Mouse (Mus musculus) liver, embryonic 14.5 days (tissue): Measurements from ENCODE around the gene Gm49322. TPM values are rescaled to one million over a fixed set of nuclear protein-coding genes. Genes with fewer than 3 reads are reported as not detected.
A peak's percentile ranks its signal among the peaks of the same experiment; 100 is the strongest.

Experiments
- ATAC-seq: fragments of 200-750 bp; cut with Nextera tagmentation; 2 replicates; pipeline ENCODE4 v1.8.0; 2017; ENCODE audit warnings: moderate number of reproducible peaks, mild to moderate bottlenecking, moderate library complexity; ENCODE audit not compliant: insufficient read depth
- DNase-seq, 3 experiments: peaks; one replicate each; pipeline ENCODE4 v3.0.0-alpha.2; 2012 to 2013; ENCODE audit warnings: low read depth in 3 of 3, low spot score in 3 of 3
- H3K27ac ChIP-seq: fragments of 300-500 bp; sonication (generic); 2 replicates; pipeline ENCODE4 v1.5.1; 2014; ENCODE audit warnings: moderate library complexity, mild to moderate bottlenecking, control low read depth, inconsistent platforms
- H3K27me3 ChIP-seq: fragments of 300-500 bp; sonication (generic); 2 replicates; pipeline ENCODE4 v1.6.1; 2014; ENCODE audit warnings: mild to moderate bottlenecking, low read length, moderate library complexity; ENCODE audit not compliant: control insufficient read depth, insufficient read depth
- H3K36me3 ChIP-seq: fragments of 300-500 bp; sonication (generic); replicated peaks from 2 replicates; pipeline ENCODE4 v1.6.1; 2014; ENCODE audit warnings: low read depth; ENCODE audit not compliant: control insufficient read depth, insufficient read depth
- H3K4me1 ChIP-seq, 2 experiments: fragments of 200-500 bp in 1 of 2; fragments of 300-500 bp in 1 of 2; sonication (generic) in 1 of 2; replicated peaks; 2 replicates each; pipeline ENCODE4 v1.6.1; 2012 to 2014; ENCODE audit warnings: antibody characterized with exemption in 1 of 2, inconsistent platforms in 1 of 2, low read length in 1 of 2; ENCODE audit not compliant: control insufficient read depth in 2 of 2, insufficient read depth in 2 of 2
- H3K4me2 ChIP-seq: fragments of 300-500 bp; sonication (generic); 2 replicates; pipeline ENCODE4 v1.6.1; 2014; ENCODE audit warnings: low read depth, mild to moderate bottlenecking, control low read depth, moderate library complexity
- H3K4me3 ChIP-seq, 2 experiments: fragments of 200-500 bp in 1 of 2; fragments of 300-500 bp in 1 of 2; sonication (generic) in 1 of 2; 2 replicates each; pipeline ENCODE4 v1.5.1; 2012 to 2014; ENCODE audit warnings: low read depth in 2 of 2, low read length in 2 of 2, mild to moderate bottlenecking in 2 of 2, control low read depth in 1 of 2, inconsistent platforms in 1 of 2, moderate library complexity in 1 of 2; ENCODE audit not compliant: insufficient read depth in 1 of 2
- H3K9ac ChIP-seq: fragments of 300-500 bp; sonication (generic); replicated peaks from 2 replicates; pipeline ENCODE4 v1.6.1; 2014; ENCODE audit warnings: mild to moderate bottlenecking, control low read depth, moderate library complexity
- H3K9me3 ChIP-seq: fragments of 300-500 bp; sonication (generic); 2 replicates; pipeline ENCODE4 v1.6.1; 2016; ENCODE audit warnings: low read length, mixed read lengths; ENCODE audit not compliant: control insufficient read depth
- CTCF ChIP-seq: IDR thresholded peaks from 2 replicates; pipeline ENCODE4 v1.5.1; 2016; ENCODE audit warnings: antibody characterized with exemption, low read depth, control low read depth
- EP300 ChIP-seq: IDR thresholded peaks from 2 replicates; pipeline ENCODE4 v1.6.1; 2016; ENCODE audit warnings: antibody characterized with exemption, low read depth
- WGBS: fragments of 180-500 bp; shearing (Covaris S2); extraction: QIAGEN DNeasy Blood & Tissue Kit; methylation state at CpG from one replicate; pipeline ENCODE4 v1.1.7; 2014; ENCODE audit not compliant: insufficient replicate concordance; 5-methylcytosine and 5-hydroxymethylcytosine counted together
- polyA plus RNA-seq, 2 experiments: library from polyadenylated mRNA; depleted of rRNA in 1 of 2; stranded (reverse) in 1 of 2; unstranded in 1 of 2; fragments of >200 nt; fragmentation: Nextera tagmentation in 1 of 2; extraction: Ambion mirVana in 1 of 2; gene quantifications; 2 replicates each; pipeline versions ENCODE4 v1.2.1 to v1.2.3; 2012 to 2014

The Gm49322 gene
- polyA plus RNA-seq, 2 experiments = 0.19 to 1.2 TPM

GRCm38 (mm10) chr10:80566375-80567092 is 39.3 kb upstream of the Gm49322 start:
- DNase-seq (peak in 1 of 3 experiments; percentile 68), ATAC-seq (peak; percentile 13)
- no peaks in the 10 kb centered on the region for H3K27me3 ChIP-seq
- no peak overlapping the region for H3K9ac ChIP-seq
- H3K4me2 ChIP-seq = no peak overlapping the region
- WGBS = 36% methylated on average over 17 of the region's 17 CpGs
- no peaks in the 10 kb centered on the region for H3K9me3 ChIP-seq
- H3K27ac ChIP-seq = no peak overlapping the region
- no peak for TF ChIP-seq EP300
- TF ChIP-seq CTCF = peak; percentile 99
- H3K4me1 ChIP-seq = peaks cover 21 to 22% of the 10 kb centered on the region in 2 experiments
- H3K36me3 ChIP-seq = peaks cover 19% of the 10 kb centered on the region
- H3K4me3 ChIP-seq = no peak overlapping the region

- TF ChIP-seq EP300 = no peak
- no peak for TF ChIP-seq CTCF
- Histone ChIP-seq H3K4me2 (peak overlapping the region; percentile 77), H3K4me3 (peak overlapping the region in 1 of 2 experiments; percentile 69; a peak in 1 of 4 replicates), H3K36me3 (peaks cover 19% of the 10 kb centered on the region), H3K9me3 (no peaks in the 10 kb centered on the region), H3K27ac (peak overlapping the region; percentile 67), H3K27me3 (no peaks in the 10 kb centered on the region), H3K4me1 (peaks cover 38 to 43% of the 10 kb centered on the region in 2 experiments), H3K9ac (peak overlapping the region; percentile 59; the same call in 1 of the 2 replicates)
- no peak for DNase-seq
- no peak for ATAC-seq
- 93% methylated on average over 29 of the region's 29 CpGs for WGBS
Measured at GRCm38 (mm10) chr10:80568876-80569275, 36.9 kb upstream of the Gm49322 start.

GRCm38 (mm10) chr10:80569664-80570066 is 36.2 kb upstream of the Gm49322 start:
- H3K27me3 ChIP-seq = no peaks in the 10 kb centered on the region
- ATAC-seq (peak; percentile 73), DNase-seq (peak; percentile 86 to 87 (median 86))
- H3K27ac ChIP-seq = peak overlapping the region; percentile 99
- H3K4me2 ChIP-seq = peak overlapping the region; percentile 77
- 8% methylated on average over 10 of the region's 10 CpGs for WGBS
- H3K9me3 ChIP-seq = no peaks in the 10 kb centered on the region
- peak overlapping the region; percentile 87 for H3K9ac ChIP-seq
- TF ChIP-seq EP300 (no peak), CTCF (no peak)
- peaks cover 46 to 51% of the 10 kb centered on the region in 2 experiments for H3K4me1 ChIP-seq
- peaks cover 20% of the 10 kb centered on the region for H3K36me3 ChIP-seq
- H3K4me3 ChIP-seq = peak overlapping the region; percentile 69 to 90

GRCm38 (mm10) chr10:80570419-80570818 is 35.4 kb upstream of the Gm49322 start:
- peaks cover 54 to 59% of the 10 kb centered on the region in 2 experiments for H3K4me1 ChIP-seq
- H3K9ac ChIP-seq = peak overlapping the region; percentile 87
- H3K4me3 ChIP-seq = peak overlapping the region; percentile 69 to 90
- DNase-seq (no peak), ATAC-seq (peak; percentile 5; the same call in 1 of the 2 replicates)
- WGBS = 21% methylated on average over 10 of the region's 10 CpGs
- peak overlapping the region; percentile 77 for H3K4me2 ChIP-seq
- no peaks in the 10 kb centered on the region for H3K9me3 ChIP-seq
- peak overlapping the region; percentile 99 for H3K27ac ChIP-seq
- no peaks in the 10 kb centered on the region for H3K27me3 ChIP-seq
- no peak for TF ChIP-seq EP300
- TF ChIP-seq CTCF = no peak
- H3K36me3 ChIP-seq = peaks cover 21% of the 10 kb centered on the region
